15 mouse cellular contexts compared by ENCODE assay signal in genomic region chr13:110541288-110542148, GRCm38 (mm10).
DNase-seq lines count a peak whose midpoint lies in the region; ATAC-seq and TF ChIP-seq lines count a peak whose summit lies in the region.
"Had no signal": no experiment of that assay in that cellular context is flagged by ENCODE, and none has a peak within 500 bp of the region (broad histone marks: within the 10 kb centered on the region; RNA-seq: fewer than 3 reads in every experiment).

No protein-coding gene starts in this region.

- H3K4me3 ChIP-seq in heart, embryonic 16.5 days (ENCODE audit: low read length), result no peak overlapping the region
- no peak overlapping the region for H3K4me3 ChIP-seq in myocyte
- no peak overlapping the region for H3K4me3 ChIP-seq in midbrain, embryonic 16.5 days (ENCODE audit: low read depth, low read length)
- H3K4me3 ChIP-seq: embryonic facial prominence, embryonic 10.5 days; heart, adult 2 months; liver, embryonic 13.5 days had no signal

- H3ac ChIP-seq in myocyte (ENCODE audit: control insufficient read depth, insufficient read length), result no peak overlapping the region

- no peaks in the 10 kb centered on the region for H3K9me3 ChIP-seq in heart, embryonic 16.5 days (replicated peaks; ENCODE audit: control insufficient read depth, low read length)
- no peaks in the 10 kb centered on the region for H3K9me3 ChIP-seq in midbrain, embryonic 16.5 days (replicated peaks; ENCODE audit: control insufficient read depth, low read length, poor library complexity, severe bottlenecking)
- H3K9me3 ChIP-seq: embryonic facial prominence, embryonic 10.5 days; liver, embryonic 13.5 days had no signal

- H3K27ac ChIP-seq in heart, embryonic 16.5 days (ENCODE audit: low read length), result peak overlapping the region; percentile 10; the same call in 1 of the 2 replicates
- H3K27ac ChIP-seq in midbrain, embryonic 16.5 days (ENCODE audit: low read length), result no peak overlapping the region; the same call in 1 of the 2 replicates
- H3K27ac ChIP-seq: embryonic facial prominence, embryonic 10.5 days; heart, adult 2 months; liver, embryonic 13.5 days had no signal

- H3K9ac ChIP-seq in heart, embryonic 16.5 days (ENCODE audit: low read length), result no peak overlapping the region
- H3K9ac ChIP-seq in midbrain, embryonic 16.5 days (ENCODE audit: low read depth, low read length), result no peak overlapping the region
- H3K9ac ChIP-seq: liver, embryonic 13.5 days had no signal

- H3K4me2 ChIP-seq in heart, embryonic 16.5 days (ENCODE audit: low read depth, low read length), result no peak overlapping the region
- H3K4me2 ChIP-seq in myocyte (ENCODE audit: low read depth), result peak overlapping the region; percentile 60
- H3K4me2 ChIP-seq in midbrain, embryonic 16.5 days (ENCODE audit: low read length), result no peak overlapping the region
- H3K4me2 ChIP-seq: liver, embryonic 13.5 days had no signal

- H3K27me3 ChIP-seq in heart, embryonic 16.5 days (ENCODE audit: control insufficient read depth, insufficient read depth, low read length), result no peaks in the 10 kb centered on the region
- no peaks in the 10 kb centered on the region for H3K27me3 ChIP-seq in myocyte (ENCODE audit: control insufficient read depth, insufficient read depth, insufficient read length)
- H3K27me3 ChIP-seq in midbrain, embryonic 16.5 days (ENCODE audit: control insufficient read depth, insufficient read depth, low read depth, low read length), result no peaks in the 10 kb centered on the region
- H3K27me3 ChIP-seq: liver, embryonic 13.5 days had no signal

- WGBS in heart, embryonic 16.5 days, result 62% methylated on average over 5 of the region's 5 CpGs
- WGBS in midbrain, embryonic 16.5 days, result 75% methylated on average over 5 of the region's 5 CpGs

- ATAC-seq in heart, embryonic 16.5 days (replicated peaks; ENCODE audit: extremely low read depth, insufficient read depth, low FRiP score), result no peak
- peak; percentile 50 for ATAC-seq in common myeloid progenitor, adult 5-6 weeks (replicated peaks; ENCODE audit: low read depth, poor library complexity, severe bottlenecking)
- ATAC-seq in midbrain, embryonic 16.5 days, result no peak; the same call in 1 of the 2 replicates

- peaks cover 31% of the 10 kb centered on the region for H3K4me1 ChIP-seq in heart, embryonic 16.5 days (ENCODE audit: control insufficient read depth, insufficient read depth, low read length)
- H3K4me1 ChIP-seq in midbrain, embryonic 16.5 days (ENCODE audit: control insufficient read depth, insufficient read depth, low read length), result peaks cover 6% of the 10 kb centered on the region; the same call in 1 of the 2 replicates

- DNase-seq in heart, adult 9 months (ENCODE audit: low spot score in 2 of 2), result no peak
- DNase-seq in right cerebral cortex, adult 18-20 months, result peak; percentile 62
- DNase-seq in right cerebral cortex, postnatal 4 days, result no peak
- DNase-seq in urinary bladder, adult 2 months (ENCODE audit: low spot score), result no peak
- DNase-seq: adrenal gland, postnatal 14 days; cerebellum, adult 11 months; heart, adult 2 months; heart, postnatal 36 days; kidney, postnatal 14 days; liver, embryonic 13.5 days had no signal

- no peaks in the 10 kb centered on the region for H3K36me3 ChIP-seq in heart, embryonic 16.5 days (ENCODE audit: control insufficient read depth, insufficient read depth)
- no peaks in the 10 kb centered on the region for H3K36me3 ChIP-seq in myocyte (ENCODE audit: control insufficient read depth, insufficient read depth)
- no peaks in the 10 kb centered on the region for H3K36me3 ChIP-seq in midbrain, embryonic 16.5 days (ENCODE audit: control insufficient read depth, insufficient read depth, low read length)
- H3K36me3 ChIP-seq: embryonic facial prominence, embryonic 10.5 days; liver, embryonic 13.5 days had no signal

- TF ChIP-seq POLR2A in myocyte (IDR thresholded peaks at IDR 0.05; ENCODE audit: insufficient read length, low read depth), result no peak

- H3K79me2 ChIP-seq in myocyte (ENCODE audit: control insufficient read depth, insufficient read depth), result no peaks in the 10 kb centered on the region

TF ChIP-seq in myocyte, 11 proteins besides CTCF, POLR2A, EP300 and RAD21:
- TF ChIP-seq REST (IDR thresholded peaks at IDR 0.05; ENCODE audit: insufficient read depth, insufficient read length) (no peak), TCF3 (IDR thresholded peaks at IDR 0.05; ENCODE audit: insufficient read length, low read depth) (no peak), TCF12 (IDR thresholded peaks at IDR 0.05; ENCODE audit: insufficient read depth, poor library complexity, severe bottlenecking) (no peak), SRF (IDR thresholded peaks at IDR 0.05; ENCODE audit: control insufficient read depth, insufficient read length, low read depth) (no peak), MYOD1 (IDR thresholded peaks at IDR 0.05; ENCODE audit: control insufficient read depth in 1 of 3, insufficient read length in 2 of 3, low read depth in 2 of 3) (no peak), USF1 (IDR thresholded peaks at IDR 0.05; ENCODE audit: low read depth) (peak; percentile 85), MYOG (IDR thresholded peaks at IDR 0.05; ENCODE audit: control insufficient read depth in 1 of 3, insufficient read depth in 1 of 3, insufficient read length in 2 of 3, low read depth in 2 of 3) (peak in 2 of 3 experiments; percentile 4), MAX (IDR thresholded peaks at IDR 0.05; ENCODE audit: low read depth) (no peak), POLR2AphosphoS2 (IDR thresholded peaks at IDR 0.05; ENCODE audit: insufficient read length, low read depth) (no peak), E2F4 (IDR thresholded peaks at IDR 0.05; ENCODE audit: insufficient read depth) (no peak), CEBPB (IDR thresholded peaks at IDR 0.05; ENCODE audit: insufficient read depth, poor library complexity, severe bottlenecking) (0 out of 2 replicates have a peak, but pooled peaks have one; percentile 2)
TF ChIP-seq in myocyte: peak in this region for 3.
